Mouse (Mus musculus) heart, embryonic 15.5 days (tissue): ENCODE results near the gene Gm20721. TPM values are rescaled to one million over a fixed set of nuclear protein-coding genes. Genes with fewer than 3 reads are reported as not detected.
A peak's percentile ranks its signal among the peaks of the same experiment; 100 is the strongest.

Experiments used
- ATAC-seq: fragments of 200-750 bp; cut with Nextera tagmentation; replicated peaks from 2 replicates; pipeline ENCODE4 v1.8.0; 2017; ENCODE audit warnings: low read depth, moderate TSS enrichment; ENCODE audit not compliant: insufficient number of reproducible peaks, insufficient read depth, low FRiP score
- H3K27ac ChIP-seq: fragments of 300-500 bp; sonication (generic); 2 replicates; pipeline ENCODE4 v1.5.1; 2015; ENCODE audit warnings: mild to moderate bottlenecking, inconsistent platforms
- H3K27me3 ChIP-seq: fragments of 300-500 bp; sonication (generic); 2 replicates; pipeline ENCODE4 v1.6.1; 2015; ENCODE audit warnings: inconsistent platforms
- H3K36me3 ChIP-seq: fragments of 300-500 bp; sonication (generic); 2 replicates; pipeline ENCODE4 v1.6.1; 2015; ENCODE audit warnings: mild to moderate bottlenecking, inconsistent platforms
- H3K4me1 ChIP-seq: fragments of 300-500 bp; sonication (generic); replicated peaks from 2 replicates; pipeline ENCODE4 v1.6.1; 2015; ENCODE audit warnings: inconsistent platforms
- H3K4me2 ChIP-seq: fragments of 300-500 bp; sonication (generic); 2 replicates; pipeline ENCODE4 v1.6.1; 2015; ENCODE audit warnings: inconsistent platforms, mild to moderate bottlenecking, moderate library complexity
- H3K4me3 ChIP-seq: fragments of 300-500 bp; sonication (generic); 2 replicates; pipeline ENCODE4 v1.5.1; 2015; ENCODE audit warnings: mild to moderate bottlenecking, inconsistent platforms
- H3K9ac ChIP-seq: fragments of 300-500 bp; sonication (generic); 2 replicates; pipeline ENCODE4 v1.6.1; 2015; ENCODE audit warnings: mild to moderate bottlenecking, inconsistent platforms
- H3K9me3 ChIP-seq: fragments of 300-500 bp; sonication (generic); replicated peaks from 2 replicates; pipeline ENCODE4 v1.6.1; 2016; ENCODE audit warnings: inconsistent platforms
- WGBS: fragments of 180-500 bp; shearing (Covaris S2); methylation state at CpG from one replicate; pipeline ENCODE4 v1.1.7; 2015; ENCODE audit warnings: mixed read lengths; 5-methylcytosine and 5-hydroxymethylcytosine counted together
- polyA plus RNA-seq: library from polyadenylated mRNA; unstranded; fragments of >200 nt; fragmentation: Nextera tagmentation; extraction: Ambion mirVana; gene quantifications from 2 replicates; pipeline ENCODE4 v1.2.1, GENCODE M21; 2015

Gene Gm20721
- polyA plus RNA-seq, 1 experiment from 2014 or later = 17.1 TPM

- Histone ChIP-seq H3K4me2 (peak within 1 kb of the TSS; percentile 52), H3K9me3 (0 out of 2 replicates have a peak, but pooled peaks cover 4% of the 10 kb centered on the region), H3K27ac (no peak within 1 kb of the TSS), H3K4me1 (0 out of 2 replicates have a peak, but pooled peaks cover 2% of the 10 kb centered on the region), H3K4me3 (peak within 1 kb of the TSS; percentile 34), H3K36me3 (peaks cover 47% of the 10 kb centered on the region), H3K9ac (no peak within 1 kb of the TSS), H3K27me3 (peaks cover 52% of the 10 kb centered on the region)
- ATAC-seq = 0 out of 2 replicates have a peak, but pooled peaks have one; percentile 23
- 46% methylated on average over 19 of the region's 19 CpGs for WGBS
These were observed 62.5 kb downstream of the Gm20721 start, which contains the start of gene Gnas for GRCm38 (mm10) chr2:174284011-174284410. Gnas (plus strand) TSS chr2:174284320.

GRCm38 (mm10) chr2:174283341-174283740 is 63.2 kb downstream of the Gm20721 start:
- H3K27me3 ChIP-seq = peaks cover 45% of the 10 kb centered on the region
- 0 out of 2 replicates have a peak, but pooled peaks cover 4% of the 10 kb centered on the region for H3K9me3 ChIP-seq
- no peak overlapping the region for H3K9ac ChIP-seq
- peaks cover 47% of the 10 kb centered on the region for H3K36me3 ChIP-seq
- no peak overlapping the region for H3K27ac ChIP-seq
- WGBS = 49% methylated on average over 11 of the region's 11 CpGs
- H3K4me1 ChIP-seq = 0 out of 2 replicates have a peak, but pooled peaks cover 2% of the 10 kb centered on the region
- peak overlapping the region; percentile 34 for H3K4me3 ChIP-seq
- H3K4me2 ChIP-seq = peak overlapping the region; percentile 52
- no peak for ATAC-seq

Other genes with a start within 250 kb of the Gm20721 start
- 43.1 and 53.8 TPM in 2 replicates for gene Npepl1, start 236.4 kb downstream of the Gm20721 start, polyA plus RNA-seq
- gene Gnas, start 62.4 kb downstream of the Gm20721 start, polyA plus RNA-seq = 1,401 and 1,438 TPM in 2 replicates
- 66.1 and 82.9 TPM in 2 replicates for gene Nelfcd, start 69.1 kb upstream of the Gm20721 start, polyA plus RNA-seq
- 99.5 and 146 TPM in 2 replicates for gene Ctsz, start 92.3 kb upstream of the Gm20721 start, polyA plus RNA-seq
- gene Tubb1, start 104.0 kb upstream of the Gm20721 start, polyA plus RNA-seq = 3.8 and 3.9 TPM in 2 replicates
- 872 and 1,283 TPM in 2 replicates for gene Atp5e, start 117.4 kb upstream of the Gm20721 start, polyA plus RNA-seq
- gene Prelid3b, start 126.4 kb upstream of the Gm20721 start, polyA plus RNA-seq = 131 and 135 TPM in 2 replicates